Mouse (Mus musculus): ENCODE measurements around the gene Catspere2.

- no peak for TF ChIP-seq CTCF (conservative IDR thresholded peaks at IDR 0.05; ENCODE audit: low read length)
- TF ChIP-seq POU5F1 (IDR thresholded peaks at IDR 0.05; ENCODE audit: borderline replicate concordance, low read length) = no peak
- no peak for TF ChIP-seq NANOG (IDR thresholded peaks at IDR 0.05; ENCODE audit: borderline replicate concordance, low read length)
Observed at GRCm38 (mm10) chr1:177984206-177984605, 983 bp downstream of the Catspere2 start.
